In the genomic region with DNA sequence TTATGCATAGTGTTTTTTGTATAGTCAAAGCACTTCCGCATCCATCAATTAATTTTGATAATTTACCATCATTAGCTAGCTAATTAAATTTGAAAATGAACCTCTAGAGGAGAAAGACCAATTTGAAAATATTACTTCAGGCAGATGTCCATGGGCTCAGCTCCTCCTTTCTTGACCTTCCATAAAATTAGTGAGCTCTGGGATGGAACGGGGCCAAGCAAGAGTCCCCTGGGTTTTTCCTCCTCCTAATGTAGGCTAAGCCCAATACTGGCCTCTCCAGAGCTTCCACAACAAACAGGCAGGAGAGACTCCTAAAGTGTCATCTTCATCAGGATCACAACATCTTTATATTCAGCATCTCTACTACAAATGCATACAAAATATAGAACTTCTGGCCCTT, we compare ENCODE assay signal across 12 mouse cellular contexts.
DNase-seq lines count a peak whose midpoint lies in the region; ATAC-seq lines count a peak whose summit lies in the region.
"Had no signal": no experiment of that assay in that cellular context is flagged by ENCODE, and none has a peak within 500 bp of the region (broad histone marks: within the 10 kb centered on the region; RNA-seq: fewer than 3 reads in every experiment).

No protein-coding gene starts in this region.

- H3K36me3 ChIP-seq in heart, embryonic 10.5 days: no peaks in the 10 kb centered on the region
- H3K36me3 ChIP-seq: embryonic facial prominence, embryonic 12.5 days; forebrain, embryonic 10.5 days; intestine, embryonic 15.5 days; liver, embryonic 15.5 days had no signal

- H3K27ac ChIP-seq in heart, embryonic 10.5 days: no peak overlapping the region
- H3K27ac ChIP-seq: embryonic facial prominence, embryonic 12.5 days; forebrain, embryonic 10.5 days; intestine, embryonic 15.5 days; liver, embryonic 15.5 days had no signal

- ATAC-seq in megakaryocyte-erythroid progenitor cell, adult 5-6 weeks (replicated peaks; ENCODE audit: low FRiP score, low TSS enrichment, poor library complexity, severe bottlenecking): no peak
- ATAC-seq: intestine, embryonic 15.5 days had no signal

- H3K27me3 ChIP-seq in heart, embryonic 10.5 days (ENCODE audit: insufficient read depth, poor library complexity, severe bottlenecking): no peaks in the 10 kb centered on the region
- H3K27me3 ChIP-seq: embryonic facial prominence, embryonic 12.5 days; intestine, embryonic 15.5 days; liver, embryonic 15.5 days had no signal

- no peak overlapping the region for H3K4me3 ChIP-seq in heart, embryonic 10.5 days
- H3K4me3 ChIP-seq: embryonic facial prominence, embryonic 12.5 days; forebrain, embryonic 10.5 days; intestine, embryonic 15.5 days; liver, embryonic 15.5 days had no signal

- DNase-seq in heart, adult 11 months: peak; percentile 88
- DNase-seq in heart, embryonic 10.5 days (ENCODE audit: low spot score): no peak
- peak; percentile 34 for DNase-seq in ovary, postnatal 14 days (ENCODE audit: low spot score)
- DNase-seq in ovary, adult 18-20 months (ENCODE audit: low spot score): no peak
- peak; percentile 12 to 16 for DNase-seq in kidney, adult 8-10 months
- DNase-seq in lung, postnatal 36 days: no peak
- DNase-seq: cerebellum, postnatal 36 days had no signal

- no peaks in the 10 kb centered on the region for H3K9me3 ChIP-seq in heart, embryonic 10.5 days
- H3K9me3 ChIP-seq: embryonic facial prominence, embryonic 12.5 days; forebrain, embryonic 10.5 days; intestine, embryonic 15.5 days; liver, embryonic 15.5 days had no signal

- H3K4me1 ChIP-seq in heart, embryonic 10.5 days: 0 out of 2 replicates have a peak, but pooled peaks cover 4% of the 10 kb centered on the region
- H3K4me1 ChIP-seq: embryonic facial prominence, embryonic 12.5 days; forebrain, embryonic 10.5 days; intestine, embryonic 15.5 days; liver, embryonic 15.5 days had no signal

- 93% methylated on average over 2 of the region's 2 CpGs for WGBS in heart, embryonic 10.5 days

Comparison
In these comparisons a context has a peak if more than half of its experiments do, and no peak if none do; other contexts are left out.
1. DNase-seq: peak in heart, adult 11 months (single experiment), ovary, postnatal 14 days (single experiment) and kidney, adult 8-10 months (2 of 2); none in heart, embryonic 10.5 days (single experiment), ovary, adult 18-20 months (single experiment) and lung, postnatal 36 days (single experiment).